Mouse (Mus musculus): ENCODE data around the gene Epn2.

- TF ChIP-seq CTCF (IDR thresholded peaks at IDR 0.05; ENCODE audit: borderline replicate concordance, control insufficient read depth, extremely low read depth, insufficient read depth, low read length, poor library complexity) (no peak), POLR2A (IDR thresholded peaks at IDR 0.05; ENCODE audit: control insufficient read depth, extremely low read depth, insufficient read depth, low read length, poor library complexity) (no peak)
Observed at GRCm38 (mm10) chr11:61602705-61603104, 23.2 kb upstream of the Epn2 start.
